Mouse (Mus musculus) urinary bladder, postnatal 4 days (tissue): Measurements from ENCODE around the gene Gpr160.

Experiments
- DNase-seq, 2 experiments: peaks; one replicate each; pipeline ENCODE4 v3.0.0; 2021 to 2022; ENCODE audit warnings: low spot score in 2 of 2

Gpr160 gene

DNA sequence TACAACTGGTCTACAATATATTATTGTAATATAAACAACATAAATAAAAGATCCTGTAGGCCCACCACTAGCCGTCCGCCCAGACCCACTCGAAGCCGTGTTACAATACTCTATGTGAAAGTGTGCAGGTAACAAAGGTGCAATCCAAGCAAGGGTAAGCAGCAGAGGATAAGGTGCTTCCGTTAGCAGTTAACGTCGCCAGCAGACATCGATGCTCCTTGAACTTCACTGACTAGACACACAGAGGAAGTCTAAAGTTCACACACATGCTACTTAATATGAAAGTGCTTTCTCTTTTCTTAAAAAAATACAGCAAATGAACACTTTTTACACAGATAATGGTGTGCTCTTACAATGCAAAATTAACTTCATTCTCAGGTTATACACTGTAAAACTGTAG lies 43.7 kb downstream of the Gpr160 start:
- no peak for DNase-seq

DNA sequence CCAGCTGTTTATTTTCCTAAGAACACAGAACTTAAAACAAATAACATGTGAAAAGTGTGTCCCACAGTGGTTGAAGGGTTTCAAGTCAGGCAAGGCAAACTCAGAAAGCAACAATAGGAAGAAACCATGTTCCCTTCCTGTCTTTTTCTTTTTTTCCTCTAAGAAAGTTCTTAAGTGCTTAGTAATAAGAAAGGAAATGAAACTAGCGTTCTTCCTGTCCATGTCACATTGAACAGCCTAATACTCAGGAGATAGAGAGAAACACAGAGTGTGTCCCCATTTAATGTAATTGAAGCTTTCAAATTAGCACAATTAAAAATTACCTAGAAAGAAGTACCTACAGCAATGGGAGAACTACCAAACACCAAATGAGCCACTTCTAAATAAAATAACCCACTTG lies 48.9 kb downstream of the Gpr160 start:
- DNase-seq: no peak

DNA sequence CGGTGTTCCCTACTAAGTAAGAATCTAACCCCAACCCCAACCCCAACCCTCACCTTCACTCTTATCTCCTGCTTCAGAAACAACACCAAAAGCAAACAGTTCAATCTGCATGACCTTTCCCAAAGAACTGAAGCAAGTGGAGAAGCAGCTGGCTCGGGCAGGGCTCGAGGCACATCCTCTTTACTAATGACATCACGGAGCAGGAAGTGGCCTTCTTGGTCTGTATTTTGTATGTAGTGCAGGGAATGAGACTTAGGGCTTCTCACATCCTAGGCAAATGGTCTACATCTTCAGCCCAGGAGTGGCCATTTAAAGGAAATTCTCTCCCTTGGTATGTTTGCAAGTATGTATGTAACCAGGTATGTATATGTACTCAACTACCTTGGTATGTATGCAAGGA lies 61.4 kb downstream of the Gpr160 start:
- DNase-seq: no peak

GRCm38 (mm10) chr3:30927664-30928063 lies 71.9 kb downstream of the Gpr160 start:
- DNase-seq: no peak

DNA sequence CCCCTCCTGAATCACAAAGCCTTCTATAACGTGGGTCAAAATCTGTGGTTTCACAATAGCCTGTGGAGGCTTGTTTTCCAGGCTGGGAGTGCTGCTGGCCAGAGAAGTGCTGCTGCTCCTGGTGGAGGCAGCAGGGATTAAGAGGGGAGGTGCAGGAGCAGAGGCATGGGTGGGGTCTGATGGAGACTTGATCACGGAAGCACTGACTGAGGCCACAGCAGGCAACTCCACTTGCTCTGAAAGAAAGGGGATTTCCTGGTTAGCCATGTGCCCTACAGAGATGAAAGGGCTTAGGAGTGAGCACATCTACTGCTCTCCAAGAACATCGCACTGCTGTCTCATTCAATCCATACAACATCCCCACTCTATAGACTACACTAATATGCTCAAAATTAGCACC lies 74.1 kb downstream of the Gpr160 start:
- no peak for DNase-seq

GRCm38 (mm10) chr3:30934384-30934783 lies 78.6 kb downstream of the Gpr160 start:
- no peak for DNase-seq
